Mouse (Mus musculus): ENCODE measurements around the gene Ccdc186.

Ccdc186 gene

DNA sequence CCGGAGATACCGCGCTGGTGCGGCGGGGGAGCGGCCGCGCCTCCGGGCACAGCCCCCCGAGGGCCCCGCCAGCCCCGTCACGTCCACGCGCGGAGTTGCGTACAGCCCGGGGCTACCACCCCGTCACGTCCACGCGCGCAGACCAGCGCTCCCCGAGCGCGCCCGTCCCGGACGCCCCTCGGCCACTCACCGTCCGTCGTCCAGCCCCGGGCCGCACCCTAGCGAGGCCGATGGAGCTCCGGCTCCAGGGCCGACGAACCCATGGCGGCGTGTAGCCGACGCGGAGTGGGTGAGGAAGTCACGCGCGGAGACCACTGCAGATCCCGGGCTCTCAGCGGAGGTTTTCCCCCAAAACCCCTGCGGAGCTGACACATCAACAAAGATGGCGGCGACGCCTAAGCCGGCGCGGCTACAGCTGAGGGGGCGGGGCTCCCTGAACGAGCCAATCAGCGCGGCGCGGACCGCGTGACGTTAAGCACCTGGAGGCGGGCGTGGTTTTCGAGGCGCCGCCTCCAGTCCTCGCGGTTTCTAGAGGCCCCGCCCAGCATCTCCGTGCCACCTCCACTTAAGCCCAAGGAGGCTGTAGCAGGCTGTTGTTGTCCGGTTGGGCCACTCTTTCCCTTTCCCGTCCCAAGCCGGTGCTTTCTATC is at the start of gene Ccdc186:
TSS of gene Ccdc186 (minus strand) at position 393 of the 650 bp plus-strand sequence.
- DNase-seq (ENCODE audit: extremely low spot score, low read depth, low spot score) = no peak

DNA sequence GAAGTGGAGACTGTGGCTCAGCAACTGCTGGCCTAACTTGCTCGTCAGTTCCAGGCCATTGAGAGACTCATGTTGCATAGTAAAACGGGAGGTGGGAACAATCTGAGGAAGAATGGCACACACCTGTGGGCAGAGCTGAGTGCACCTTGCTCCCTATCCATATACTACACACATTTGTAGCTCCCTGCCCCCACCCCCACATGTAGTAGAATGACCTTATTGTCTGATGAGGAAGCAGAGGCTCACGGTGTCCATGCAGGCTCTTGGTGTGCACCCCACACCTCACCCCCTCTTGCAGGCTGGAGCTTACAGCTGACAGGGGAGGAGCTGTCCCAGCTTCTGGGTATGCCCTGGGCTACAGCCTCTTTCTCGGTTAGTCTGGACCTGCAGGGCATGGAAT is 45.7 kb upstream of the Ccdc186 start:
- DNase-seq (ENCODE audit: extremely low spot score, low read depth, low spot score) = no peak

DNA sequence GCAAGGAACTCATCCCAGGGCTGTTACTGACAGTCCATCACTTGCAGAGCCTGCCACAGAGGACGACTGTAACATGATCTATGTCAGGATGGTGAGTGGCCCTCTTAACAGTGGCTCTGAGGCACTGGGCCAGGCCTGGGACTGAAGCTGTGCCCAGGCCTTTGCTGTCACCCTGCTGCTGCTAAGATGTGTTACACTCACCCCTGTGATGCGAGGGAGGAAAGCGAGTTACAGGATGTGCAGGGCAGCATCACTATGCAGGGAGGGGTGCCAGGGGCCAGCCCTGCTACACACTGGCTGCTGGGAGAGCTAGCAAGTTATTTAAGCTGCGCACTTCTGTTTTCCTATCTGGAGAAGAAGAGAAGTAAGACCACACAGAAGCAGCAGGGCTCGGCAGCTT is 34.5 kb upstream of the Ccdc186 start:
- no peak for DNase-seq (ENCODE audit: extremely low spot score, low read depth, low spot score)

- DNase-seq (ENCODE audit: extremely low spot score, low read depth, low spot score) = no peak
Measured at GRCm38 (mm10) chr19:56852590-56852989, 30.6 kb upstream of the Ccdc186 start.

GRCm38 (mm10) chr19:56842974-56843373 is 21.0 kb upstream of the Ccdc186 start:
- DNase-seq (ENCODE audit: extremely low spot score, low read depth, low spot score) = no peak

DNA sequence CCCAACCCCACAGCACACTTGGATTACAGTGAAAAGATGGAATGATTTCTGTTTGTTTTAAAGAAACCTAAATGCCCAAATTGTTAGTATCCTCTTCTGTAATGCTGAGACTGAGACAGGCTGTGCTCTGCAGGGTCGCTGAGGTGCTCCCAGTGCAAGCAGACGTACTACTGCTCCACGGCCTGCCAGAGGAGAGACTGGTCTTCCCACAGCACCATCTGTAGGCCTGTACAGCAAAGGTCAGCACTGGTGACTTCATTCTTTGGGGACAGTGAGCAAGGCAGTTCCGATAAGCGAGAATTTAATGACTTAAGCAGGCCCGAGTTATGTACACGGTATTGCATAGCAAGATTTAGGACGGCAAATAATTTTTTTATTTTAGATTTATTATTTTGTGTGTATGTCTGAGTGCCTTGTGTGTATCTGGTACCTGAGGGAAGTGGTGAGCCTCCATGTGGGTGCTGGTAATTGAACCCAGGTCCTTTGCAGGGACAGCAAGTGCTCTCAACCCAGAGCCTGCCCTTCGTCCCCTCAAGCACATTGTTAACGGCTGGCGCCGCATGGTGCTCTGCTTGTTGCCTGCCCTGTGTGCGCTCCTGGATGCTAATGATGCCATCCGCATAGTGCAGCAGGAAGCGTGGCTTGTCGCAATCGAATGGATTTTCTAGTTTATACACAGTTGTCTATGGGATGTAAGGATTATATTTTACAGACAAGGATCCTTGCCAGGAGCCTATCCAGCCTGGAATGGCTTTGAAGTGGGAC is 17.1 kb upstream of the Ccdc186 start:
- DNase-seq (ENCODE audit: extremely low spot score, low read depth, low spot score) = no peak

DNA sequence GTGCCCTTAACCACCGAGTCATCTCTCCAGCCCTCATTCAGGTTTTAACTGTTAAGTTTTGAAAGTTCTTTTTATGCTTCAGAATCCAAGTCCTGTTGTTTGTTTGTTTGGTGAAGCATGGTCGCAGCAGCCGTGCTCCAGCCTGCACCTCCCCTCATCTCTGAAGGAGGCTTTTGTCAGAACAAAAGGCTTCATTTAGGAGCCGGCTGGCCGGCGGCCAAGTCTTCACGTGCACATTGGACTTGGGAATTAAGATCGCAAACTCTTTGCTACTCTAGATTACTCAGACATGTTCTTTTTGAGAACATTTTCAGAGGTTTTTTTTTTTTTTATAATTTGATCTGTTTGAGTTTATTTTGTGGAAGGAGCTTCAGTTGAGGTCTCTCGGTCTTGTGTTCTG is 13.3 kb upstream of the Ccdc186 start:
- DNase-seq (ENCODE audit: extremely low spot score, low read depth, low spot score) = no peak

DNA sequence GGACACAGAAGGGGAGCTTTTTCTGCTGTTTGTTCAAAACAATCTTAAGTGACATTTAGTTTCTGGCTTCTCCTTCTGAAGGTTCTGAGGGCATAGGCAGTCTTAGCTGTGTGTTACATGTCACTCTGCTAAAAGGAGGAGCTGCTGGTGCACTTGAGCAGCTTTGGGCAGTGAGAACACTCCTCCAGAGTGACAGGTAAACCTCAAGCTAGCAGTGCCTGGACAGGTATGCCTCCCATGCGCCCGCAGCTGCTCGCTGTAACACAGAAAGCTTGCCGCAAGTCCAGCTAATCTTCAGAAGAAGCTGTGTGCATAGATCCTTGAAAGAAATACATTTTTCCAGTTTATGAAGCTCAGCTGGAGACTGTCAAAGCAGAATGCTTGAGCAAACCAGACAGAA is 8.2 kb upstream of the Ccdc186 start:
- no peak for DNase-seq (ENCODE audit: extremely low spot score, low read depth, low spot score)

GRCm38 (mm10) chr19:56829267-56829666 is 7.3 kb upstream of the Ccdc186 start:
- no peak for DNase-seq (ENCODE audit: extremely low spot score, low read depth, low spot score)

DNA sequence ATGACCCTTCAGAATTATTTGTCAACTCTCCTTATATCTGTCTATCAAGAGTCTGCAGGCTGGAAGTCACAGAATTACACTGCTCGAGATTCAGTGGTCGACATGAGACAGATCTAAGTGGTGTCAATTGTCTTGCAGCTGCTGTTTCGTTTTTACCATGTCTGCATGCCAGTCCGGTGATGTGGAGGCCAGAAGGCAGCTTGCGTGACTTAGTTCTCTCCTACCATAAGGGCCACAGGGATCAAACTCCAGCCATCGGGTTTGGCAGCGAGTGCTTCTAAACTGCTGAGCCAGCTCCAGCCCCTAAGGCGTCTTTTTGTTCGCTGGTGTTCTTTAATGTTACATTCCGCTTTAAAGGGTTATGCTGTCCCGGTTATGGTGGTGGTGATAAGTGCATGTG is 6.3 kb upstream of the Ccdc186 start:
- DNase-seq (ENCODE audit: extremely low spot score, low read depth, low spot score) = no peak

DNA sequence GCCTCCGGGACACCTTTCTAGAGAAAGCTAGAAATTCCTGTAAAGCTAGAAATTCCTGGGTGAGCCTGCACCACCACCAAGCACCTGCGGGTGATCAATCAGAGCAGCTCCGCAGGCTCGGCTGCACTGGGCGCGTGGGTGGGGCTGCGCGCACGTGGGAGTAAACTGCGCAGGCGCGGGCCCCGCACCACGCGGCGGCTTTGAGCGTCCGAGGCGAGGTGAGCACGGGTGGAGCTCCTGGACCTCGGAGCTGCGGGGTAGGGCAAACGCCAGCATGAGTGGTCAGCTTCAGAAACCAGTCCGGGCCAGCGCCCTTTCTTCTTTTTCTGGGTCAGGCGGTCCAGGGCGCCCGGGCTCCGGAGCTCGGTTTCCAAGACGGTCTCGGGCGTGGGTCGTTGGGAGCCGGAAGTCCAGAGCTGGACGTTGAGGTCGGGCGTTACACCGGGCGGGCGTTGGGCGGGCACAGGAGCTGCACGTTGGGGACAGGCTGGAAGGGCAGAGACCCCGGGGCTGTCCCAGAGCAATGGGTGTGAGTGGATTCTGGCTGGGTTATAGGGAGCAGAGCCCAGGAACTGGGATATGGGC is 4.1 kb upstream of the Ccdc186 start, which contains the start of gene Tdrd1:
TSS of gene Tdrd1 (plus strand) at position 163 of the 585 bp plus-strand sequence.
- no peak for DNase-seq (ENCODE audit: extremely low spot score, low read depth, low spot score)

GRCm38 (mm10) chr19:56822448-56822836 is 452 bp upstream of the Ccdc186 start:
- no peak for DNase-seq (ENCODE audit: extremely low spot score, low read depth, low spot score)

GRCm38 (mm10) chr19:56821040-56821797 is 771 bp downstream of the Ccdc186 start:
- no peak for DNase-seq (ENCODE audit: extremely low spot score, low read depth, low spot score)

DNA sequence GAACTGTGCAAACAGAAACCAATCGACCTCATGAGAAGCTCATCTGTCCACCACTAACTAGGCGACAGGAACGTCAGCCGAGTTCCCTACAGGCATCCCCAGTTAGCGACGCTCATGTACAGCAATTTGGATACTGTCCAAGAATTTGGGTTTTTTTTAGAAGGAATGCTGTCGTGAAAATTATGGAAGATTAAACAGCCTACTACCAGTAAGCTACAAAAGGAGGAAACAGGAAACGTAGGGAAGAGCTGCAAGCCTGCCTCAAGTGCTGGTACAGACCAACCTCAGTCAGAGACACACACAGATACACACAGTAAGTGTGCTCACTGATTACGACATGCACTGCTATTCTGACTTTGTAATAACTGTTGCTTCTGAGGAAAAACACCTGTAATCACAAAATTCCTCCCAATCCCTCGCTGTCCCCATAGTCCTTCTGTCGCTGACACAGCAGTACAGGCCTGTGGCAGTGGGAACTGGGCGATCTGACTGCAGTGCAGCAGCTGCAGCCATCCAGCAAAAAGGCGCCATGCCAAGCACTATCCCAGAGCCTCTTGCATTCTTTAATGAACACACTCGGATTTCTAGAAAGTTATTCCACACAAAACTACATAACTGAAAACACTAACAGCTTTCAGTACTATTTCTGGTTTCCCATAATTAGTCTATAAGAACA is 4.0 kb downstream of the Ccdc186 start:
- DNase-seq (ENCODE audit: extremely low spot score, low read depth, low spot score) = no peak

DNA sequence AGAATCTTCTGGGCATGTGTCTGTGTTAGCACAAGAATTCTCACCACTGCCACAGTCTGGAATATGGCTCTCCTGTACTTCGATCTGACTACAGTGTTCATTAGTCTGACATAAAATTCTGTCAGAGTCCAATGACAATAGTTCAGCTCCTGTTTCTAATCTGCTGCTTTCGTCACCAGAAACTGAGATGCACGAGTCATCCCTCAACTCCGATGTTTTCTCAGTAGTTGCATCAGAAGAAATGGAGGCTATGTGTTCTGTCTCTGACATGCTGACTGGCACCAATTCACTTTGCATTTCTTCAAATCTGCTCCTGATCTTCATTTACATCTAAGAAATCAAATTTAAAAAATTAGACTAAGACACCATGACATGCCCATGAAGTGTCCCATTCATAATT is 8.6 kb downstream of the Ccdc186 start:
- DNase-seq (ENCODE audit: extremely low spot score, low read depth, low spot score) = no peak

DNA sequence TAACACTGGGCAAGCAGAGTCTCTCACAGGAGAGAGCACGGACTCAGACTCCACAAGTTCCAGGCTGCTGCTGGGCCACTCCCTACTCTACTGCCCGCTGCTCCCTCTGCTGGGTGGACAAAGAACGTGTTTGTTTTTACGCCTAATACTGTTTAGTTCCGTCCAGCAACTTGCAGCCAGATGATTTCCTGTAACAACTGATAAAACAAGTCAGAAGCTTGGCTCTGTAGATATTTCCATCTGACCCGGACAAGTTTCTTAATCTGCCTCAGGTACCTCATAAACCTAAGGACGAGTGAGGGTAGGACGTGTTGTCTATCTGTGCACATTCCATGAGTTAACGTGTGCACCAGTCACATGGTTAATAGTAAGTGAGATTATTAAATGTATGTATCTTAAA is 10.4 kb downstream of the Ccdc186 start:
- no peak for DNase-seq (ENCODE audit: extremely low spot score, low read depth, low spot score)

GRCm38 (mm10) chr19:56810641-56811146 is 11.3 kb downstream of the Ccdc186 start:
- no peak for DNase-seq (ENCODE audit: extremely low spot score, low read depth, low spot score)

DNA sequence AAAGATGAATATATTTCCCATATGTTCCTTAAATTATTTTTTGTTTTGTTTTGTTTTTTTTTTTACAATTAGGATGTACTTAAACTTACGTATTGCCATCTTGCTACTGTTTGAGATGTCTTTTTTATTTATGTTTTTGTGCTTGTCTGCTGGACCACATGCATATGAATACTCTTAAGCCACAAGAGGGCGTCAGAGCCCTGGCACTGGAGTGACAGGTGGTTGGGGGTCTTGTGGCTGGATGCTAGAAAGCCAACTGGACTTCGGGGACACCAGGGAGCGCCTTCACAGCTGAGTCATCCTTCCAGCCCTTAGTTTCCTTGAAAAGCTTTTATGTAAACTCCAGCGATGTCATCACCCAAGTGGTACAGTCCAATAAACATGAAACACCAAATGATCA is 13.2 kb downstream of the Ccdc186 start:
- no peak for DNase-seq (ENCODE audit: extremely low spot score, low read depth, low spot score)

- DNase-seq (ENCODE audit: extremely low spot score, low read depth, low spot score) = no peak
Measured at GRCm38 (mm10) chr19:56807122-56807521, 14.9 kb downstream of the Ccdc186 start.

GRCm38 (mm10) chr19:56805366-56805765 is 16.6 kb downstream of the Ccdc186 start:
- DNase-seq (ENCODE audit: extremely low spot score, low read depth, low spot score) = no peak

DNA sequence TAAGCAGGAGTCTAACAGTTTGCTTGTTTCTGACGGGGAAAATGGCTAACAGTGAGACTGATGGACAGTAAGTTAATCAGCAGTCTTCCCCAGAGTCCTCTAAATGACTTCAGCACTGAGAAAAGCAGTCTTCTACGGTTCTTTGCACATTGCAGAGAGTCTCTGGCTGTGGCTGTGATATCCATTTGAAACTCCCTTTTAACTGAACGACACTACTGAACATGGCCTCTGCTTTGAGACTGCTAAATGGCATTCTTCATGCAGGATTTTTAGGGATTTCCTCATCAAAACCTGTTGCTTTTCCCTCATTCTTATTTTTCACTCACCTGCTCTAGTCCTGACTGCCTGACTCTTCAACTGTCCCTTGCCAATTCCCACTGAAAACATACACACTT is 19.6 kb downstream of the Ccdc186 start:
- DNase-seq (ENCODE audit: extremely low spot score, low read depth, low spot score) = no peak

Measured in hindlimb bud, embryonic 11.5 days (tissue).